Mouse (Mus musculus) brain, embryonic 14.5 days (tissue): Measurements from ENCODE around the gene Clec2i.

Source experiments
- CTCF ChIP-seq: fragments of 200-500 bp; IDR thresholded peaks from 2 replicates; pipeline ENCODE4 v1.5.1; 2012; ENCODE audit warnings: inconsistent platforms, mild to moderate bottlenecking, moderate library complexity, borderline replicate concordance; ENCODE audit not compliant: insufficient read depth, insufficient read length; ENCODE audit errors: extremely low read depth
- POLR2A ChIP-seq: fragments of 200-500 bp; IDR thresholded peaks from 2 replicates; pipeline ENCODE4 v1.6.1; 2012; ENCODE audit warnings: mild to moderate bottlenecking, inconsistent platforms, borderline replicate concordance; ENCODE audit not compliant: poor library complexity, insufficient read depth, insufficient read length, severe bottlenecking; ENCODE audit errors: extremely low read depth

- TF ChIP-seq CTCF, result no peak
- TF ChIP-seq POLR2A, result no peak
Observed at GRCm38 (mm10) chr6:128856250-128856649, 31.1 kb upstream of the Clec2i start.
